Mouse (Mus musculus) hindbrain, embryonic 13.5 days (tissue): ENCODE measurements around the gene Tnfrsf1b. TPM values are rescaled to one million over a fixed set of nuclear protein-coding genes. Genes with fewer than 3 reads are reported as not detected.

Source experiments
- ATAC-seq: fragments of 200-750 bp; cut with Nextera tagmentation; 2 replicates; pipeline ENCODE4 v1.8.0; 2017; ENCODE audit warnings: moderate TSS enrichment; ENCODE audit not compliant: low FRiP score
- H3K27ac ChIP-seq: fragments of 300-500 bp; sonication (generic); 2 replicates; pipeline ENCODE4 v1.5.1; 2015; ENCODE audit warnings: inconsistent platforms, mild to moderate bottlenecking, moderate library complexity
- H3K27me3 ChIP-seq: fragments of 300-500 bp; sonication (generic); 2 replicates; pipeline ENCODE4 v1.6.1; 2015; ENCODE audit warnings: mild to moderate bottlenecking, inconsistent platforms
- H3K36me3 ChIP-seq: fragments of 300-500 bp; sonication (generic); 2 replicates; pipeline ENCODE4 v1.6.1; 2015; ENCODE audit warnings: mild to moderate bottlenecking, inconsistent platforms
- H3K4me1 ChIP-seq: fragments of 300-500 bp; sonication (generic); replicated peaks from 2 replicates; pipeline ENCODE4 v1.6.1; 2015; ENCODE audit warnings: inconsistent platforms
- H3K4me2 ChIP-seq: fragments of 300-500 bp; sonication (generic); 2 replicates; pipeline ENCODE4 v1.6.1; 2015; ENCODE audit warnings: inconsistent platforms, mild to moderate bottlenecking, moderate library complexity
- H3K4me3 ChIP-seq: fragments of 300-500 bp; sonication (generic); 2 replicates; pipeline ENCODE4 v1.5.1; 2015; ENCODE audit warnings: mild to moderate bottlenecking, inconsistent platforms
- H3K9ac ChIP-seq: fragments of 300-500 bp; sonication (generic); 2 replicates; pipeline ENCODE4 v1.6.1; 2015; ENCODE audit warnings: mild to moderate bottlenecking, inconsistent platforms
- H3K9me3 ChIP-seq: fragments of 300-500 bp; sonication (generic); 2 replicates; pipeline ENCODE4 v1.6.1; 2016; ENCODE audit warnings: inconsistent platforms
- WGBS: fragments of 180-500 bp; shearing (Covaris S2); methylation state at CpG from one replicate; pipeline ENCODE4 v1.1.7; 2015; 5-methylcytosine and 5-hydroxymethylcytosine counted together
- polyA plus RNA-seq: library from polyadenylated mRNA; unstranded; fragments of >200 nt; fragmentation: Nextera tagmentation; extraction: Ambion mirVana; gene quantifications from 2 replicates; pipeline ENCODE4 v1.2.1, GENCODE M21; 2015

The Tnfrsf1b gene
- polyA plus RNA-seq, 1 experiment from 2014 or later, result 3.2 TPM

DNA sequence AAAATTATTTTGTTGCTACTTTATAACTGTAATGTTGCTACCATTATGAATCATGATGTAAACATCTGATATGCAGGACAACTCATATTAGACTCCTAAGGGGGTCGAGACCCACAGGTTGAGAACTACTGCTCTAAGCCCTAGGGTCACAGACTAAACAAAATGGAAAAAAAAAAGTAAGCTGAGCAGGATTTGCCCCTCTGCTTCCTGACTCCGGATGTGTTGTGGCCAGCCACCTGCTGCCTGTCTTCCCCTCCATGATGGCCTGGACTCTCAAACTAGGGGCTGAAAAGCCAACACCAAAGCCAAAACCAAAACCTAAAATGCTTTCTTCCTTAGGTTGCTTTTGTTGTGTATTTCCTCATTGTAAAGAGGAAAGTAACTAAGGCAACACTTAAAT, 35.6 kb downstream of the Tnfrsf1b start:
- H3K27ac ChIP-seq, result no peak overlapping the region
- no peak for ATAC-seq
- no peak overlapping the region for H3K9ac ChIP-seq
- H3K4me1 ChIP-seq, result peaks cover 7% of the 10 kb centered on the region
- H3K27me3 ChIP-seq, result no peaks in the 10 kb centered on the region
- H3K4me3 ChIP-seq, result no peak overlapping the region
- 74% methylated on average over 2 of the region's 2 CpGs for WGBS
- no peaks in the 10 kb centered on the region for H3K9me3 ChIP-seq
- H3K4me2 ChIP-seq, result no peak overlapping the region
- H3K36me3 ChIP-seq, result no peaks in the 10 kb centered on the region

GRCm38 (mm10) chr4:145210564-145210963, 36.1 kb downstream of the Tnfrsf1b start:
- Histone ChIP-seq H3K9me3 (no peaks in the 10 kb centered on the region), H3K27ac (no peak overlapping the region), H3K27me3 (no peaks in the 10 kb centered on the region), H3K9ac (no peak overlapping the region), H3K36me3 (no peaks in the 10 kb centered on the region), H3K4me1 (peaks cover 7% of the 10 kb centered on the region), H3K4me2 (no peak overlapping the region), H3K4me3 (no peak overlapping the region)
- 96% methylated on average over 5 of the region's 5 CpGs for WGBS
- no peak for ATAC-seq

DNA sequence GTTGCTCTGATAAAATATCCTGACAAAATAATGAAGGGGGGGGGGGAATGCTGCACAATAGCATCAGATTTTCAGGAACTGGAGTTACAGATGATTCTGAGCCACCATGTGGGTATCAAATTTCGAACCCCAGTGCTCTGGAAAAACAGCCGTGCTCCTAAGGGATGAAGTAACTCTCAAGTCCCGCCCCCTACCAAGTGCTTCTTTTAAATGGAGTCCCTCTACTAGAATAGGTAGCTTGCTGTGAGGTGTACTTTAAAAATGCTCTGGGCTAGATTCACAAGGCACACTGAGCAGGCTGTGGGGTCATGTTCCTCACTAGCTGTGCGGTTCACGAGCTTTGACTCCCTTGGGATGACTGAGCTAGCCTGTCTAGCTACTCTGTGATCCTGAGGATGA, 37.0 kb downstream of the Tnfrsf1b start:
- no peak overlapping the region for H3K4me3 ChIP-seq
- no peak for ATAC-seq
- peaks cover 3% of the 10 kb centered on the region for H3K4me1 ChIP-seq
- no peaks in the 10 kb centered on the region for H3K27me3 ChIP-seq
- no peak overlapping the region for H3K9ac ChIP-seq
- H3K4me2 ChIP-seq, result no peak overlapping the region
- no peak overlapping the region for H3K27ac ChIP-seq
- WGBS, result 37% methylated on average over 5 of the region's 5 CpGs
- H3K9me3 ChIP-seq, result no peaks in the 10 kb centered on the region
- H3K36me3 ChIP-seq, result no peaks in the 10 kb centered on the region

DNA sequence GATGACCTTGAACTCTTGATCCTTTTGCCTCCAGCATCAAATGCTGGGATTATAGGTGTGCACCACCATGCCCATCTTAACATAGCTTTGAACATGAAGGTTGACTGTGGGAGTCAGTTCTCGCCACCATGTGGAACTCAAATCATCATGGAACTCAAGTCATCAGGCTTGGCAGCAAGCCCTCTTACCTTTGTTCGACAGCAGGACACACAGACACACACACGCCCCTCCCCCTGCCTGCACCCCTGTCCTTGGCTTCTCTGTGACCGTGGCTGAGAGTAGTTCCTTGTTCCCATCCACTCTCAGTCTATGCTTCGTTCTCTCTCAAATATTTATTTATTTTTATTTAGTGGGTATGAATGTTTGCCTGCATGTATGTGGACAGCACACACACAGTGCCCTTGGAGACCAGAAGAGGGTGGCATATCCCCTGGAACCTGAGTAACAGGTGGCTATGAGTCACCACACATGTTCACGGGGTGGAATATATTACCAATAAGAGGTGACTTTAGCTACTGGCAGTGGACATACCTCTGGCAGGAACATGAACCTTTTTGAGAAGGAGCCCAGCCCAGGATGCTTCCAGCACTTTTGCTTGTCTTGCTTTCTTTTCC, 37.5 kb downstream of the Tnfrsf1b start:
- 81% methylated on average over 6 of the region's 6 CpGs for WGBS
- Histone ChIP-seq H3K27ac (no peak overlapping the region), H3K9ac (no peak overlapping the region), H3K4me1 (no peaks in the 10 kb centered on the region; the same call in 1 of the 2 replicates), H3K9me3 (no peaks in the 10 kb centered on the region), H3K36me3 (no peaks in the 10 kb centered on the region), H3K4me3 (no peak overlapping the region), H3K27me3 (no peaks in the 10 kb centered on the region), H3K4me2 (no peak overlapping the region)
- ATAC-seq, result no peak

GRCm38 (mm10) chr4:145207718-145208371, 38.8 kb downstream of the Tnfrsf1b start:
- no peaks in the 10 kb centered on the region for H3K9me3 ChIP-seq
- H3K4me3 ChIP-seq, result no peak overlapping the region
- no peak overlapping the region for H3K4me2 ChIP-seq
- H3K27ac ChIP-seq, result no peak overlapping the region
- H3K27me3 ChIP-seq, result no peaks in the 10 kb centered on the region
- H3K4me1 ChIP-seq, result no peaks in the 10 kb centered on the region
- H3K9ac ChIP-seq, result no peak overlapping the region
- 87% methylated on average over 3 of the region's 3 CpGs for WGBS
- no peak for ATAC-seq
- H3K36me3 ChIP-seq, result no peaks in the 10 kb centered on the region

DNA sequence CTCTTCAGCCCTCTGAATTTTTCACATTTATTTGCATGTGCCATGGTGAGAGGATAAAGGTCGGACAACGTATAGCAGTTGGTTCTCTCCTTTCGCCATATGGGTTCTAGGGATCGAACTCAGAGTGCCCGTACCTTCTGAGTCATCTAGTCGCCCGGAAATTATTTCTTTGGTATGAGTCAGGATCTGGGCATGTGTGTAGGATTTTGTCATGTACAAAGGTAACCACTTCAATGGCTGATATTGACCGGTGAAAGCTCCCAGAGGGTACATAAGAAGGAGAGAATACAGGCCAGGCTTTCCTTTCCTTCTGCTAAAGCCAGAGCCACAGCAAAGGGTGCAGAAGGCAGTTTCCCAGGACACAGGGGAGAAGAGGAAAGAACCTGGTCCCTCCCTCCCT, 41.9 kb downstream of the Tnfrsf1b start:
- H3K4me3 ChIP-seq, result no peak overlapping the region
- H3K4me2 ChIP-seq, result no peak overlapping the region
- H3K27ac ChIP-seq, result no peak overlapping the region
- no peaks in the 10 kb centered on the region for H3K4me1 ChIP-seq
- H3K36me3 ChIP-seq, result no peaks in the 10 kb centered on the region
- 94% methylated on average over 8 of the region's 8 CpGs for WGBS
- no peak for ATAC-seq
- no peak overlapping the region for H3K9ac ChIP-seq
- no peaks in the 10 kb centered on the region for H3K27me3 ChIP-seq
- H3K9me3 ChIP-seq, result no peaks in the 10 kb centered on the region

GRCm38 (mm10) chr4:145203305-145203704, 43.4 kb downstream of the Tnfrsf1b start:
- no peak overlapping the region for H3K27ac ChIP-seq
- no peaks in the 10 kb centered on the region for H3K4me1 ChIP-seq
- no peaks in the 10 kb centered on the region for H3K9me3 ChIP-seq
- H3K9ac ChIP-seq, result no peak overlapping the region
- H3K4me3 ChIP-seq, result no peak overlapping the region
- H3K27me3 ChIP-seq, result no peaks in the 10 kb centered on the region
- 71% methylated on average over 2 of the region's 2 CpGs for WGBS
- no peak overlapping the region for H3K4me2 ChIP-seq
- ATAC-seq, result no peak
- H3K36me3 ChIP-seq, result no peaks in the 10 kb centered on the region

DNA sequence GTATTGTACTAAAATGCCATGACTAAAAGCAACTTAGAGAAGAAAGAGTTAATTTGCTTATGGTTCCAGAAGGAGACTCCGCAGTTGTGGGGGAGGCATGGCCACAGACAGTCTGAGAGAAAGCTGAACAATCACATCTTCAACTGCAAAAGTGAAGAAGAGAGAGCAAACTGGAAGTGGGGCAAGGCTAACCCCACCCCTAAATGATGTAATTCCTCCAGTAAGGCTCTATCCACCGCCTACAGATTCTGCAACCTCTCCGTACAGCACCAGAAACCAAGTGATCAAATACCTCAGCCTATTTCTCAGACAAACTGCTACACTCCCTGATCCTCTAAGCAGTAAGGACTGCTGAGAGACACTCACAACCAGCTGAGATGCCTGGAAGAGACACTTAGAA, 45.2 kb downstream of the Tnfrsf1b start:
- H3K4me3 ChIP-seq, result no peak overlapping the region

GRCm38 (mm10) chr4:145199982-145200699, 46.5 kb downstream of the Tnfrsf1b start:
- Histone ChIP-seq H3K27me3 (no peaks in the 10 kb centered on the region), H3K4me2 (no peak overlapping the region), H3K27ac (no peak overlapping the region), H3K4me1 (no peaks in the 10 kb centered on the region; the same call in 1 of the 2 replicates), H3K9me3 (no peaks in the 10 kb centered on the region), H3K9ac (no peak overlapping the region), H3K4me3 (no peak overlapping the region), H3K36me3 (no peaks in the 10 kb centered on the region)
- ATAC-seq, result no peak
- WGBS, result 50% methylated on average over 11 of the region's 11 CpGs

More for the DNA sequence above, 45.2 kb downstream of the Tnfrsf1b start:
- H3K4me2 ChIP-seq, result no peak overlapping the region
- H3K27ac ChIP-seq, result no peak overlapping the region
- ATAC-seq, result no peak
- H3K9ac ChIP-seq, result no peak overlapping the region
- H3K27me3 ChIP-seq, result no peaks in the 10 kb centered on the region
- no peaks in the 10 kb centered on the region for H3K36me3 ChIP-seq
- WGBS, result 76% methylated on average over 3 of the region's 3 CpGs
- no peaks in the 10 kb centered on the region for H3K9me3 ChIP-seq
- H3K4me1 ChIP-seq, result no peaks in the 10 kb centered on the region

- Histone ChIP-seq H3K9me3 (no peaks in the 10 kb centered on the region), H3K9ac (no peak overlapping the region), H3K27me3 (no peaks in the 10 kb centered on the region), H3K27ac (no peak overlapping the region), H3K4me2 (no peak overlapping the region), H3K36me3 (no peaks in the 10 kb centered on the region), H3K4me1 (peaks cover 19% of the 10 kb centered on the region), H3K4me3 (no peak overlapping the region)
- ATAC-seq, result no peak
- 91% methylated on average over 4 of the region's 4 CpGs for WGBS
These were observed 50.1 kb downstream of the Tnfrsf1b start for GRCm38 (mm10) chr4:145196586-145196985.

DNA sequence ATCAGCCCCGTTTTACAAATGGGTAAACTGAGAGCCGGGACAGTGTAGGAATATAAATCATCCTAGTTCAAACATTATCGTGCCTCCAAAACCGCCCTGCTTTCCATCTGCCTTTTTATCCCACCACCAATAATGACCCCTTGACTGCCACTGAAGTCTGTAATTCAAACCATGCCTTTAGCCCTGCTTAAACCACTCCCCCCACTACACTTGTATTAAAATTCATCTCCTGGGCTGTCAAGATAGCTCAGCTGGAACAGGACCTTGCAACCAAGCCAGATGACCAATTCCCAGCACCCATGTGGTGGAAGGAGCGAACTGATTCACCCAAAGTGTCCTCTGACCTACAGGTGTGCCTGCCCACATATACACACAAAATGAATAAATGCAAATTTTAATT, 51.5 kb downstream of the Tnfrsf1b start:
- peak overlapping the region; percentile 97 for H3K9ac ChIP-seq
- peak overlapping the region; percentile 98 for H3K4me3 ChIP-seq
- ATAC-seq, result no peak; the same call in 1 of the 2 replicates
- WGBS, result 23% methylated on average over 5 of the region's 5 CpGs
- H3K27ac ChIP-seq, result no peak overlapping the region
- no peaks in the 10 kb centered on the region for H3K27me3 ChIP-seq
- no peaks in the 10 kb centered on the region for H3K9me3 ChIP-seq
- H3K4me1 ChIP-seq, result peaks cover 19% of the 10 kb centered on the region
- peak overlapping the region; percentile 98 for H3K4me2 ChIP-seq
- peaks cover 2% of the 10 kb centered on the region for H3K36me3 ChIP-seq

- peaks cover 19% of the 10 kb centered on the region for H3K4me1 ChIP-seq
- H3K9me3 ChIP-seq, result no peaks in the 10 kb centered on the region
- H3K4me3 ChIP-seq, result peak within 1 kb of the TSS; percentile 98
- H3K4me2 ChIP-seq, result peak within 1 kb of the TSS; percentile 98
- peak; percentile 95 for ATAC-seq
- no peaks in the 10 kb centered on the region for H3K27me3 ChIP-seq
- peaks cover 7% of the 10 kb centered on the region for H3K36me3 ChIP-seq
- H3K27ac ChIP-seq, result peak within 1 kb of the TSS; percentile 76
- H3K9ac ChIP-seq, result peak within 1 kb of the TSS; percentile 97
- 1% methylated on average over 41 of the region's 53 CpGs for WGBS
These were observed 52.0 kb downstream of the Tnfrsf1b start, which contains the start of gene Vps13d for GRCm38 (mm10) chr4:145194559-145195162. Gene Vps13d, minus strand, starts transcription at chr4:145195005.
